Mouse (Mus musculus) olfactory bulb, adult 2 months (tissue): Measurements from ENCODE around the gene Magi2.

Experiments used
- CTCF ChIP-seq: fragments of 200-500 bp; IDR thresholded peaks from 2 replicates; pipeline ENCODE4 v1.5.1; 2012; ENCODE audit warnings: low read depth, mild to moderate bottlenecking, low read length, moderate library complexity; ENCODE audit not compliant: insufficient read depth
- POLR2A ChIP-seq: fragments of 200-500 bp; IDR thresholded peaks from 2 replicates; pipeline ENCODE4 v1.6.1; 2012; ENCODE audit warnings: mild to moderate bottlenecking, low read depth, low read length, moderate library complexity; ENCODE audit not compliant: insufficient read depth

DNA sequence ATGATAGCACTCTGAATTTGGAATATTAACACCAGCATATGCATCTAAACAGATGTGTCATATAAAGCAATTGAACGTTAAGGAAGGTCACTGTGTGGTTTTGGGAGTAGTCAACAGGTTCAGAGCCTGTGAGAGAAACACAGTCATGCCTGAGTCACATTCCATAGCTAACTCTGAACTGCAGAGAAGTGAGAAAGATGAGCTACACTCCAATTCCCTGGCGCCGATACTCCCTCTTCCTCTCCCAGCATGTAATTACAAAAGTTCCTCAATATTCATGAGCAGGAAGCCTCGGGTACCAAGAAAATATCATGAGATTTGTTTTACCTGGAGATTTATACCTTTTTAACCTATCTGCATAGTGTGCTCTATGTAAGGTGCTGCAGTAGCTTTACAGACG lies 380.9 kb downstream of the Magi2 start:
- no peak for TF ChIP-seq CTCF
- no peak for TF ChIP-seq POLR2A
